Mouse (Mus musculus) bone marrow macrophage, adult 2 months (primary cell): ENCODE results near the gene Hnrnpf. TPM values are rescaled to one million over a fixed set of nuclear protein-coding genes. Genes with fewer than 3 reads are reported as not detected.

Experiments used
- H3K27ac ChIP-seq: 2 replicates; pipeline ENCODE4 v1.5.1; 2012; ENCODE audit warnings: low read depth, low read length; ENCODE audit not compliant: insufficient read depth
- H3K4me1 ChIP-seq: 2 replicates; pipeline ENCODE4 v1.6.1; 2012; ENCODE audit warnings: low read length; ENCODE audit not compliant: control insufficient read depth, insufficient read depth
- H3K4me3 ChIP-seq: 2 replicates; pipeline ENCODE4 v1.5.1; 2012; ENCODE audit warnings: mild to moderate bottlenecking, low read length, moderate library complexity; ENCODE audit not compliant: insufficient read depth
- CTCF ChIP-seq: IDR thresholded peaks from 2 replicates; pipeline ENCODE4 v1.5.1; 2012; ENCODE audit warnings: low read depth, mild to moderate bottlenecking, low read length, moderate library complexity
- POLR2A ChIP-seq: IDR thresholded peaks from 2 replicates; pipeline ENCODE4 v1.6.1; 2012; ENCODE audit warnings: mild to moderate bottlenecking, low read depth, low read length, borderline replicate concordance
- polyA plus RNA-seq: library from polyadenylated mRNA; stranded (reverse); fragments of >200 nt; gene quantifications from 2 replicates; pipeline ENCODE4 v1.2.4, GENCODE M21; 2012; ENCODE audit not compliant: missing spikeins, insufficient read depth, insufficient read length

Hnrnpf gene
- polyA plus RNA-seq, 1 experiment = 355 TPM

GRCm38 (mm10) chr6:117874621-117875281, 25.4 kb upstream of the Hnrnpf start:
- Histone ChIP-seq H3K4me3 (no peak overlapping the region), H3K4me1 (peaks cover 11% of the 10 kb centered on the region), H3K27ac (peak overlapping the region; percentile 59)
- TF ChIP-seq CTCF (no peak), POLR2A (no peak)

- TF ChIP-seq CTCF (no peak), POLR2A (no peak)
Measured at GRCm38 (mm10) chr6:117878700-117879407, 21.3 kb upstream of the Hnrnpf start.

DNA sequence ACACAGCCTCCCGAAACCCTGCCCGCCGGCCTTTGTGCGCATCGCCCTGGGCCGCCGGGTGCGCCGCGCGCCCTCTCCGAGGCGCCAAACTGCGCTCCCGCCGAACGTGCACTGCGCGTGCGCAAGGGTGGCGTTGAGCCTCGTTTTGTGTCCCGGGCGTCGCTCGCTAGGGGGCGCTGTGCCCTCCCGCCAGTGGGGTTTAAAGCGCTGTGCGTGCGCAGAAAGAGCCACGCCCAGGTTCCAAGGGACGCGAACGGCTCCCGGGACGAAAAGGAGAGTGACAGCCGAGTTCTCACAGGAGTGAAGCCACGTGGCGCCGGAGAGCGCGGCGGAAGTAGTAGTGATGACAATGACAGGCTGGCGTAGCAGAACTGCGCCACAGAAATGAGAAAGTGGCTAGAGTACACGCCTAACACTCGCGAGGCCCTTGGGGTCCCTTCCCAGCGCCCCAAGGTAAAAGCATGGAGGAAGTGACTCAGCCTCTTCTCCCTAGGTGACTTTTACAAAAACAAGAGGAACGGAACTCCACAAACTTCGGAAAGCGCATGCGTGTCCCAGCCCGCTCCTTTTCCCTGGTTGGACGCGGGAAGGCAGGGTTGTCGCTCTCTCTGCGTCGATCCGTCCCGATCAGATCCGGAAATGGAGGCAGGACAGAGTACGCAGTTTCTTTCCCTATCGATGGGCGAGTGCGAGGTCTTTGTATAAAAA, 20.6 kb upstream of the Hnrnpf start:
- TF ChIP-seq CTCF (no peak), POLR2A (no peak)
- H3K27ac ChIP-seq = peak overlapping the region; percentile 91
- H3K4me1 ChIP-seq = peaks cover 30% of the 10 kb centered on the region
- peak overlapping the region; percentile 68 for H3K4me3 ChIP-seq

More at GRCm38 (mm10) chr6:117878700-117879407, 21.3 kb upstream of the Hnrnpf start:
- Histone ChIP-seq H3K27ac (peak overlapping the region; percentile 91), H3K4me1 (peaks cover 34% of the 10 kb centered on the region), H3K4me3 (peak overlapping the region; percentile 68)

GRCm38 (mm10) chr6:117880394-117880838, 19.7 kb upstream of the Hnrnpf start:
- H3K27ac ChIP-seq = peak overlapping the region; percentile 91
- TF ChIP-seq POLR2A = no peak
- TF ChIP-seq CTCF = no peak
- peak overlapping the region; percentile 57 for H3K4me3 ChIP-seq
- peaks cover 23% of the 10 kb centered on the region for H3K4me1 ChIP-seq

DNA sequence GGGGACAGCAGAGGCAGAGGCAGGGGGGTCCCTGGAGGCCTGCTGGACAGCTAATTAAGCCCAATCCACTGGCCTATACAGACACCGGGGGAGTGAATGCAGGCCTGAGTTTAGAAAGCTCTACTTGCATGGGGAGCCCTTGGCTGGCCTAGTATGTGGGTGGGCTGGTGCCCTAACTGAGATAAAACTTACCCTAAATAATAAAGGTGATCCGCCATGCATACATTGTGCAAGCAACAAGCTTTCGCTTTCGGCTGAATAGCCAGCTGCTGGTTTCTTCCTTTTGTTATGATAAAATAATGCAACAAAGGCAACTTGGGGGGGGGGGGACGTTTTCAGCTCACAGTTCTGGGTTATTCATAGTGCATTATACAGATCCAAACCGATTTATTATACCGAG, 18.9 kb upstream of the Hnrnpf start:
- no peak for TF ChIP-seq CTCF
- TF ChIP-seq POLR2A = no peak
- H3K4me1 ChIP-seq = peaks cover 23% of the 10 kb centered on the region
- peak overlapping the region; percentile 91 for H3K27ac ChIP-seq
- peak overlapping the region; percentile 57; the same call in 1 of the 2 replicates for H3K4me3 ChIP-seq

GRCm38 (mm10) chr6:117881997-117882396, 18.1 kb upstream of the Hnrnpf start:
- Histone ChIP-seq H3K27ac (peak overlapping the region; percentile 91), H3K4me1 (peaks cover 23% of the 10 kb centered on the region), H3K4me3 (no peak overlapping the region)
- TF ChIP-seq POLR2A = no peak
- TF ChIP-seq CTCF = no peak

DNA sequence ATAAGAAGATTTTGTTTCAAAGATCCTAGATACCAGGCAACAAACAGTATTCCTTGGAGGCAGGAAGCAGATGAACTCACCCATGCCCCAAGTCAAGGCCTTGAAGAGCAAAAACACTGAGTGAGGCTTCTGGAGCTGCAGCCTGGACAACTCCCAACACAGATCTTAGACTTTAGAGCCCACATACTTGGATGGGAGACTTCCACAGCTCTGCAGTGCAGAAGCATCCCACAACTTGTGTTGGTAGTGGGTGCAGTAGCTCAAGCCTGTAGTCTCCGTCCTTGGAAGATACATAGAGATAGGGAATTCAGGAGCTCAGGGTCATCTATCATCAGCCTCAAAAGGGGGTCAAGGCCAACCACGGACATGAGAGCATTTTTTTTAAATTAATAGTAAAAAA, 14.2 kb upstream of the Hnrnpf start:
- H3K4me3 ChIP-seq = no peak overlapping the region
- TF ChIP-seq POLR2A (no peak), CTCF (no peak)
- H3K4me1 ChIP-seq = peaks cover 18% of the 10 kb centered on the region
- no peak overlapping the region for H3K27ac ChIP-seq

DNA sequence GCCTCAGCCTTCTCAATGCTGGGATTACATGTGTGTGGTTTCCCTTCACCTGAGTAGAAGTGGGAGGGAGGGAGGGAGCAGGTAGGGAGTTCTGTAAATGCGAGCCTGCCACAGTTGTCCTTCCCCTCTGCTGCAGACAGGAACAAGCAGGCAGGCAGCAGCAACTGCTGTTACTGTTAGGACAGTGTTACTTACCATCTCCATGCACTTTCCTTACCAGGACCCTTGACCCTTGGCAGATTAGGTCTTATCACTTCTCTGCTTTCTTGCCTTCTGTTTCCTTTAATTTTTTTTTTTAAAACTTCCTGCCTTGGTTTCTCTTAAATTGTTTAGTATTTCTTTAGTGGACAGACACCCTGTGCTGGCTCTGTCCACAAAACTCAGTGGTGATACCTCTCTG, 12.1 kb upstream of the Hnrnpf start:
- no peak for TF ChIP-seq CTCF
- TF ChIP-seq POLR2A = no peak
- Histone ChIP-seq H3K4me3 (no peak overlapping the region), H3K27ac (no peak overlapping the region), H3K4me1 (peaks cover 6% of the 10 kb centered on the region)

DNA sequence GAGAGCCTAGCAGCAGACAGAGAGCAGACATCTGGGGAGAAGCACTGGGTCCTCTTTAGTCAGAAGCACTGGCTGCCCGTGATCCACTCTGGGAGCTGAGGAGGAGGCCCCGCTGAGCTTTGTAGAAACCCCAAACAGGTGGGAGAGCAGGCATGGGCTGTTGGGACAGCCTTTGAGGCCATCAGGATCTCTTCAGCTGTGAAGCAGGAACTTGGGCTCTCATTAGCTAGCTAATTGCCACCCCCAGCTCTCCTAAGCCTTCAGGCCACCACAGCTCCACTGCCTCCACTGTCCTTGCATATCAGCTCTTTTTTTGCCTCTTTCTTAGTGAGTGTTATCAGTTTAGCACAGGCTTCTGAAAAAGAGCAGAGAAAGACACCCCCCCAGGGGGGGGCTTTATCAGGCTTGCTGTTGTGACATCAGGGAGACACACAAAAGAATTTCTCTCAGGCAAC, 11.5 kb upstream of the Hnrnpf start:
- Histone ChIP-seq H3K27ac (no peak overlapping the region), H3K4me3 (no peak overlapping the region), H3K4me1 (peaks cover 6% of the 10 kb centered on the region)
- TF ChIP-seq POLR2A = no peak
- no peak for TF ChIP-seq CTCF

GRCm38 (mm10) chr6:117890257-117890656, 9.9 kb upstream of the Hnrnpf start:
- Histone ChIP-seq H3K4me3 (no peak overlapping the region), H3K4me1 (peaks cover 6% of the 10 kb centered on the region), H3K27ac (no peak overlapping the region)
- no peak for TF ChIP-seq POLR2A
- no peak for TF ChIP-seq CTCF
